ENCODE assay signal across 9 mouse cellular contexts in the genomic region with DNA sequence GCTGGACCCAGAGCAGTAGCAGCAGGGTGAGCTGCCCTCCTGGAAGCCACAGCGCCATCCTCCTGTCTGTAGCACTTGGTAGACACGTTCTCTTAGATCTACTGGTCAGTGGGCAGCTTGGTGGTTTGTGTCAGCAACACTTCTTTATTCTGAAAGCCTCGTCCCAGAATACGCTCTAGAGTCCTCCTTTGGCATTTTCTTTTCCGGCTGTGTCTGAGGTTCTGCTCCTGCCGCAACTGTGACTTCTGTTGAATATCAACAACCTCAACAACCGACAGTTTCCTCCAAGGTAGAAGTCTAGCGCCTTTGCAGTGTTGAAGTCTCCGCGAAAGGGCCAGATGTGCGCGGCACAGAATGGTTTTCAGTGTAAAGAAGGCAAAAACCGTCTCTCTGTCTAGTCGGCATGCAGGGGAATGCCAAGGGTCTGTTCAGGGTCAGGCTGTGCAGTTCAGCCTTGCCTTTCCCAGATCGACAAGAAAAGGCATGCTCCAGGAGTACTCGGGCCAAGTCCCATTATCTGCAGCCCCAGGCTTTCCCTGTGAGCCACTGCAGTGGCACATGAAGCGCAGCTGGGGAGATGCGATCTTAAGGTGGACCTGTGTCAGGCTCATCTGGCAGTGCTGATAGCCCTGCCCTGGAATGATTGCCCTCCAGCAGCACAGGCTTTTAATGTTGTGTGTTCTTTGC. TPM values are rescaled to one million over a fixed set of nuclear protein-coding genes. Genes with fewer than 3 reads are reported as not detected.
A peak's percentile ranks its signal among the peaks of the same experiment; 100 is the strongest.
DNase-seq lines count a peak whose midpoint lies in the region; ATAC-seq and TF ChIP-seq lines count a peak whose summit lies in the region.
"Had no signal": no experiment of that assay in that cellular context is flagged by ENCODE, and none has a peak within 500 bp of the region (broad histone marks: within the 10 kb centered on the region; RNA-seq: fewer than 3 reads in every experiment).

A gene (minus strand): TSS at position 548 of the 687 bp plus-strand sequence.

- no peaks in the 10 kb centered on the region for H3K27me3 ChIP-seq in liver, embryonic 16.5 days (ENCODE audit: control insufficient read depth, insufficient read depth, low read depth, low read length)

- no peak for TF ChIP-seq CTCF in gastrocnemius, adult 2 months (IDR thresholded peaks at IDR 0.05)

- peak; percentile 96 for ATAC-seq in liver, embryonic 16.5 days (ENCODE audit: low read depth)
- ATAC-seq in inflammation-experienced regulatory T-cells, adult 6 months = no peak

- H3K9me3 ChIP-seq in liver, embryonic 16.5 days (replicated peaks; ENCODE audit: control insufficient read depth, low read length) = no peaks in the 10 kb centered on the region

- peak within 1 kb of the TSS; percentile 92 for H3K9ac ChIP-seq in liver, embryonic 16.5 days (ENCODE audit: low read depth, low read length)

- H3K36me3 ChIP-seq in liver, embryonic 16.5 days (ENCODE audit: control insufficient read depth, insufficient read depth) = peaks cover 16% of the 10 kb centered on the region

- H3K4me3 ChIP-seq in gastrocnemius, adult 2 months = peak within 1 kb of the TSS; percentile 7
- H3K4me3 ChIP-seq in liver, embryonic 16.5 days (ENCODE audit: low read depth, low read length) = peak within 1 kb of the TSS; percentile 83

- peaks cover 46% of the 10 kb centered on the region for H3K4me1 ChIP-seq in liver, embryonic 16.5 days (ENCODE audit: control insufficient read depth, low read depth, low read length)

- no peak for DNase-seq in gastrocnemius, adult 2 months
- no peak for DNase-seq in gastrocnemius, postnatal 4 days (ENCODE audit: low spot score in 2 of 2)
- peak; percentile 37 for DNase-seq in embryo, embryonic 10.5 days (ENCODE audit: low spot score)
- DNase-seq in heart, postnatal 25 days (ENCODE audit: low spot score) = peak; percentile 12
- peak; percentile 27 for DNase-seq in testis, postnatal 14 days (ENCODE audit: low spot score)
- no peak for DNase-seq in layer of hippocampus, adult 9-11 months

- H3K4me2 ChIP-seq in liver, embryonic 16.5 days (ENCODE audit: low read depth, low read length) = peak within 1 kb of the TSS; percentile 74

- WGBS in liver, embryonic 16.5 days (ENCODE audit: insufficient replicate concordance) = 11% methylated on average over 18 of the region's 18 CpGs

- intact Hi-C loops in gastrocnemius, adult 2 months (cut with DNase I) = no loop called here
- intact Hi-C loops in heart, postnatal 25 days (cut with DNase I) = no loop called here

- H3K27ac ChIP-seq in gastrocnemius, adult 2 months = peak within 1 kb of the TSS; percentile 56
- H3K27ac ChIP-seq in liver, embryonic 16.5 days (ENCODE audit: low read length) = peak within 1 kb of the TSS; percentile 100

RNA-seq across cellular contexts. Expression of the gene that starts here (rescaled TPM):
- total RNA-seq in gastrocnemius, adult 2 months (2021) = under 1 TPM; 0.10 to 0.11 TPM
- total RNA-seq in gastrocnemius, postnatal 4 days (2021) = 1 to 10 TPM in 1 of 2 experiments, under 1 TPM in 1; 0.41 to 1.0 TPM
- total RNA-seq in heart, postnatal 25 days (2021) = 10 to 100 TPM; 16.8 to 17.8 TPM
- polyA plus RNA-seq in liver, embryonic 16.5 days (2015; fragmentation: Nextera tagmentation; extraction: Ambion mirVana) = 28.1 and 28.3 TPM in 2 replicates
- polyA plus RNA-seq in inflammation-experienced regulatory T-cells, adult 6 months (2017; shearing (Covaris generic)) = 1 to 10 TPM in 2 of 3 experiments, not detected in 1; 1.5 to 2.3 TPM
- polyA plus RNA-seq: C2C12 had no signal

Comparison
In these comparisons a context has a peak if more than half of its experiments do, and no peak if none do; other contexts are left out.
1. RNA of the gene that starts here (total RNA-seq): 16.8 to 17.8 TPM in heart, postnatal 25 days; 0.41 to 1.0 TPM in gastrocnemius, postnatal 4 days and 0.10 to 0.11 TPM in gastrocnemius, adult 2 months; every median in the first group is over 4 times any median in the second.
2. DNase-seq: peak in embryo, embryonic 10.5 days (single experiment), heart, postnatal 25 days (single experiment) and testis, postnatal 14 days (single experiment); none in gastrocnemius, adult 2 months (single experiment), gastrocnemius, postnatal 4 days (0 of 2) and layer of hippocampus, adult 9-11 months (single experiment).